Mouse (Mus musculus) stomach, postnatal 0 days (tissue): ENCODE data around the gene Retnlg. TPM values are rescaled to one million over a fixed set of nuclear protein-coding genes. Genes with fewer than 3 reads are reported as not detected.
"Not testable (repeated sequence)": the region's sequence is repeated elsewhere in the genome, so short reads cannot be mapped to it uniquely, and the experiment has no call there.

Experiments used
- ATAC-seq: fragments of 200-750 bp; cut with Nextera tagmentation; 2 replicates; pipeline ENCODE4 v1.8.0; 2017; ENCODE audit not compliant: low FRiP score, low TSS enrichment
- DNase-seq: peaks from one replicate; pipeline ENCODE4 v3.0.0-alpha.2; 2016; ENCODE audit warnings: low spot score
- H3K27ac ChIP-seq: fragments of 300-500 bp; sonication (generic); replicated peaks from 2 replicates; pipeline ENCODE4 v1.5.1; 2014; ENCODE audit warnings: mild to moderate bottlenecking, control low read depth
- H3K27me3 ChIP-seq: fragments of 300-500 bp; sonication (generic); 2 replicates; pipeline ENCODE4 v1.6.1; 2014; ENCODE audit warnings: low read length; ENCODE audit not compliant: control insufficient read depth, insufficient read depth
- H3K36me3 ChIP-seq: fragments of 300-500 bp; sonication (generic); 2 replicates; pipeline ENCODE4 v1.6.1; 2014; ENCODE audit warnings: low read length, mixed read lengths; ENCODE audit not compliant: control insufficient read depth, insufficient read depth
- H3K4me1 ChIP-seq: fragments of 300-500 bp; sonication (generic); replicated peaks from 2 replicates; pipeline ENCODE4 v1.6.1; 2014; ENCODE audit warnings: antibody characterized with exemption; ENCODE audit not compliant: control insufficient read depth, insufficient read depth
- H3K4me2 ChIP-seq: fragments of 300-500 bp; sonication (generic); replicated peaks from 2 replicates; pipeline ENCODE4 v1.6.1; 2014; ENCODE audit warnings: low read depth, mild to moderate bottlenecking, control low read depth, moderate library complexity
- H3K4me3 ChIP-seq: fragments of 300-500 bp; sonication (generic); 2 replicates; pipeline ENCODE4 v1.5.1; 2014; ENCODE audit warnings: low read depth, low read length, control low read depth
- H3K9ac ChIP-seq: fragments of 300-500 bp; sonication (generic); 2 replicates; pipeline ENCODE4 v1.6.1; 2014; ENCODE audit warnings: mild to moderate bottlenecking, low read length, control low read depth, mixed read lengths
- H3K9me3 ChIP-seq: fragments of 300-500 bp; sonication (generic); 2 replicates; pipeline ENCODE4 v1.6.1; 2016; ENCODE audit warnings: low read length; ENCODE audit not compliant: control insufficient read depth
- CTCF ChIP-seq: IDR thresholded peaks from 2 replicates; pipeline ENCODE4 v1.5.1; 2016; ENCODE audit warnings: antibody characterized with exemption, low read depth, mild to moderate bottlenecking, moderate library complexity
- EP300 ChIP-seq: optimal IDR thresholded peaks from 2 replicates; pipeline ENCODE3; 2016; ENCODE audit warnings: antibody characterized with exemption
- WGBS: fragments of 180-500 bp; shearing (Covaris S2); extraction: QIAGEN DNeasy Blood & Tissue Kit; methylation state at CpG from one replicate; pipeline ENCODE4 v1.1.7; 2014; 5-methylcytosine and 5-hydroxymethylcytosine counted together
- polyA plus RNA-seq: library from polyadenylated mRNA; unstranded; fragments of >200 nt; fragmentation: Nextera tagmentation; extraction: Ambion mirVana; gene quantifications from 2 replicates; pipeline ENCODE4 v1.2.1, GENCODE M21; 2015

The Retnlg gene
- 1.2 and 1.3 TPM in 2 replicates for polyA plus RNA-seq

GRCm38 (mm10) chr16:48872321-48872720 lies at the start of gene Retnlg:
Retnlg (plus strand) TSS chr16:48872621.
- H3K9me3 ChIP-seq, result no peaks in the 10 kb centered on the region
- no peak for TF ChIP-seq CTCF
- TF ChIP-seq EP300, result no peak
- H3K4me2 ChIP-seq, result no peak within 1 kb of the TSS
- H3K4me3 ChIP-seq, result no peak within 1 kb of the TSS
- no peaks in the 10 kb centered on the region for H3K36me3 ChIP-seq
- DNase-seq (no peak), ATAC-seq (no peak)
- 51% methylated on average over 4 of the region's 4 CpGs for WGBS
- H3K4me1 ChIP-seq, result no peaks in the 10 kb centered on the region
- no peaks in the 10 kb centered on the region for H3K27me3 ChIP-seq
- H3K9ac ChIP-seq, result no peak within 1 kb of the TSS
- H3K27ac ChIP-seq, result no peak within 1 kb of the TSS

GRCm38 (mm10) chr16:48826474-48826873 lies 45.9 kb upstream of the Retnlg start:
- Histone ChIP-seq H3K4me2 (no peak overlapping the region), H3K9ac (no peak overlapping the region), H3K4me1 (no peaks in the 10 kb centered on the region), H3K9me3 (no peaks in the 10 kb centered on the region), H3K27ac (no peak overlapping the region), H3K27me3 (no peaks in the 10 kb centered on the region), H3K4me3 (no peak overlapping the region), H3K36me3 (no peaks in the 10 kb centered on the region)
- WGBS, result 46% methylated on average over 3 of the region's 3 CpGs
- peak; percentile 65; the same call in 1 of the 2 replicates for ATAC-seq
- DNase-seq, result peak; percentile 45
- no peak for TF ChIP-seq EP300
- TF ChIP-seq CTCF, result no peak

GRCm38 (mm10) chr16:48827625-48828024 lies 44.8 kb upstream of the Retnlg start:
- ATAC-seq (no peak), DNase-seq (no peak)
- no peaks in the 10 kb centered on the region for H3K27me3 ChIP-seq
- H3K9me3 ChIP-seq, result no peaks in the 10 kb centered on the region
- H3K4me3 ChIP-seq, result no peak overlapping the region
- H3K27ac ChIP-seq, result no peak overlapping the region
- no peak for TF ChIP-seq EP300
- no peak for TF ChIP-seq CTCF
- H3K4me1 ChIP-seq, result no peaks in the 10 kb centered on the region
- no peaks in the 10 kb centered on the region for H3K36me3 ChIP-seq
- H3K4me2 ChIP-seq, result no peak overlapping the region
- no peak overlapping the region for H3K9ac ChIP-seq
- WGBS, result 54% methylated on average over 1 of the region's 1 CpGs

GRCm38 (mm10) chr16:48829060-48829459 lies 43.4 kb upstream of the Retnlg start:
- H3K4me3 ChIP-seq, result no peak overlapping the region
- H3K9me3 ChIP-seq, result no peaks in the 10 kb centered on the region
- H3K4me1 ChIP-seq, result no peaks in the 10 kb centered on the region
- TF ChIP-seq CTCF (no peak), EP300 (no peak)
- H3K27me3 ChIP-seq, result no peaks in the 10 kb centered on the region
- DNase-seq, result no peak
- ATAC-seq, result no peak
- H3K36me3 ChIP-seq, result no peaks in the 10 kb centered on the region
- no peak overlapping the region for H3K9ac ChIP-seq
- no peak overlapping the region for H3K4me2 ChIP-seq
- WGBS, result 87% methylated on average over 4 of the region's 4 CpGs
- H3K27ac ChIP-seq, result no peak overlapping the region

GRCm38 (mm10) chr16:48832055-48832454 lies 40.4 kb upstream of the Retnlg start:
- Histone ChIP-seq H3K9ac (no peak overlapping the region), H3K36me3 (no peaks in the 10 kb centered on the region), H3K4me3 (no peak overlapping the region), H3K4me1 (no peaks in the 10 kb centered on the region), H3K4me2 (no peak overlapping the region), H3K27ac (no peak overlapping the region), H3K9me3 (no peaks in the 10 kb centered on the region), H3K27me3 (no peaks in the 10 kb centered on the region)
- WGBS, result 68% methylated on average over 7 of the region's 8 CpGs
- ATAC-seq, result no peak
- TF ChIP-seq CTCF, result no peak
- no peak for TF ChIP-seq EP300
- no peak for DNase-seq

- H3K4me1 ChIP-seq, H3K27ac ChIP-seq, H3K9me3 ChIP-seq, H3K4me3 ChIP-seq, H3K4me2 ChIP-seq, H3K27me3 ChIP-seq, H3K36me3 ChIP-seq, ATAC-seq, H3K9ac ChIP-seq, DNase-seq: not testable (repeated sequence)
- WGBS, result 53% methylated on average over 1 of the region's 1 CpGs
Measured at GRCm38 (mm10) chr16:48833626-48834025, 38.8 kb upstream of the Retnlg start.
